Mouse (Mus musculus): ENCODE results near the gene Cenpo.

The Cenpo gene

DNA sequence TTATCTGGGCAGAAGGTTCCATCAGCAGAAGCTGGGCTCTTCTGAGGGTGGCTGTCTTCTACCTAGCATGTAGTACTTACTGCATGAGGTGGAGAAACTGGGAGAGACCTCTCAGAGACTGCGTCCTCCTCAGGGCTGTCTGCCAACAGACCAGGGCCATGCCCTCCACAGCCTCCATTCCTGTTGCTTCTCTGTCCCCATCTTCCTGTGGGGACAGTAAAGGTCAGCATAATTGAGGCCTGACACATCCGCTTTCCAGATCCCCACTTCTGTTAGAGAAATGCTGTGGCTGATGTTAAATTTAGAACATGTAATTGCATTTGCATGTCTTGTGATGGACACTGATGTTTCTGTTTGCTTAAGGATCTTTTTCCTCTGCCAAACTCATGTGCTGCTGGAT, 83.2 kb downstream of the Cenpo start:
- DNase-seq (ENCODE audit: low read depth, low spot score), result no peak

All from CD4-positive helper T cell, adult 2 months (primary cell).